Mouse (Mus musculus) midbrain, embryonic 13.5 days (tissue): ENCODE data around the gene Agmo. TPM values are rescaled to one million over a fixed set of nuclear protein-coding genes. Genes with fewer than 3 reads are reported as not detected.

Source experiments
- ATAC-seq: fragments of 200-750 bp; cut with Nextera tagmentation; 2 replicates; pipeline ENCODE4 v1.8.0; 2017; ENCODE audit warnings: mild to moderate bottlenecking, moderate TSS enrichment, moderate library complexity
- H3K27ac ChIP-seq: fragments of 300-500 bp; sonication (generic); 2 replicates; pipeline ENCODE4 v1.5.1; 2015; ENCODE audit warnings: inconsistent platforms, mild to moderate bottlenecking, moderate library complexity
- H3K27me3 ChIP-seq: fragments of 300-500 bp; sonication (generic); 2 replicates; pipeline ENCODE4 v1.6.1; 2015; ENCODE audit warnings: mild to moderate bottlenecking, inconsistent platforms
- H3K36me3 ChIP-seq: fragments of 300-500 bp; sonication (generic); 2 replicates; pipeline ENCODE4 v1.6.1; 2015; ENCODE audit warnings: mild to moderate bottlenecking, inconsistent platforms
- H3K4me1 ChIP-seq: fragments of 300-500 bp; sonication (generic); replicated peaks from 2 replicates; pipeline ENCODE4 v1.6.1; 2015; ENCODE audit warnings: inconsistent platforms
- H3K4me2 ChIP-seq: fragments of 300-500 bp; sonication (generic); replicated peaks from 2 replicates; pipeline ENCODE4 v1.6.1; 2015; ENCODE audit warnings: moderate library complexity, mild to moderate bottlenecking, inconsistent platforms
- H3K4me3 ChIP-seq: fragments of 300-500 bp; sonication (generic); replicated peaks from 2 replicates; pipeline ENCODE4 v1.5.1; 2015; ENCODE audit warnings: mild to moderate bottlenecking, inconsistent platforms
- H3K9ac ChIP-seq: fragments of 300-500 bp; sonication (generic); replicated peaks from 2 replicates; pipeline ENCODE4 v1.6.1; 2015; ENCODE audit warnings: mild to moderate bottlenecking, inconsistent platforms
- H3K9me3 ChIP-seq: fragments of 300-500 bp; sonication (generic); 2 replicates; pipeline ENCODE4 v1.6.1; 2016; ENCODE audit warnings: mild to moderate bottlenecking, inconsistent platforms
- WGBS: fragments of 180-500 bp; shearing (Covaris S2); methylation state at CpG from one replicate; pipeline ENCODE4 v1.1.7; 2015; 5-methylcytosine and 5-hydroxymethylcytosine counted together
- polyA plus RNA-seq: library from polyadenylated mRNA; unstranded; fragments of >200 nt; fragmentation: Nextera tagmentation; extraction: Ambion mirVana; gene quantifications from 2 replicates; pipeline ENCODE4 v1.2.1, GENCODE M21; 2015

The Agmo gene
- polyA plus RNA-seq, 1 experiment from 2014 or later, result 0.74 TPM

GRCm38 (mm10) chr12:37445255-37445654 is 203.8 kb downstream of the Agmo start:
- Histone ChIP-seq H3K27me3 (no peaks in the 10 kb centered on the region), H3K9ac (no peak overlapping the region), H3K4me3 (no peak overlapping the region), H3K4me2 (no peak overlapping the region), H3K36me3 (no peaks in the 10 kb centered on the region), H3K27ac (no peak overlapping the region), H3K9me3 (no peaks in the 10 kb centered on the region), H3K4me1 (peaks cover 19% of the 10 kb centered on the region)
- ATAC-seq, result 0 out of 2 replicates have a peak, but pooled peaks have one; percentile 48
- WGBS, result 54% methylated on average over 9 of the region's 9 CpGs

GRCm38 (mm10) chr12:37449597-37449996 is 208.2 kb downstream of the Agmo start:
- Histone ChIP-seq H3K36me3 (no peaks in the 10 kb centered on the region), H3K4me3 (no peak overlapping the region), H3K9ac (no peak overlapping the region), H3K4me1 (peaks cover 20% of the 10 kb centered on the region), H3K9me3 (no peaks in the 10 kb centered on the region), H3K4me2 (no peak overlapping the region), H3K27ac (no peak overlapping the region), H3K27me3 (no peaks in the 10 kb centered on the region)
- 48% methylated on average over 2 of the region's 2 CpGs for WGBS
- ATAC-seq, result peak; percentile 73

- Histone ChIP-seq H3K4me3 (no peak overlapping the region), H3K4me1 (peaks cover 12% of the 10 kb centered on the region; the same call in 1 of the 2 replicates), H3K9ac (no peak overlapping the region), H3K9me3 (no peaks in the 10 kb centered on the region), H3K27me3 (no peaks in the 10 kb centered on the region), H3K4me2 (no peak overlapping the region), H3K36me3 (no peaks in the 10 kb centered on the region), H3K27ac (no peak overlapping the region)
- 16% methylated on average over 6 of the region's 6 CpGs for WGBS
- peak; percentile 73 for ATAC-seq
Measured at GRCm38 (mm10) chr12:37450366-37451156, 209.1 kb downstream of the Agmo start.

GRCm38 (mm10) chr12:37471631-37472030 is 230.2 kb downstream of the Agmo start:
- no peak for ATAC-seq
- no peaks in the 10 kb centered on the region for H3K27me3 ChIP-seq
- no peak overlapping the region for H3K4me2 ChIP-seq
- no peak overlapping the region for H3K27ac ChIP-seq
- H3K4me1 ChIP-seq, result no peaks in the 10 kb centered on the region
- H3K9me3 ChIP-seq, result no peaks in the 10 kb centered on the region
- WGBS, result 79% methylated on average over 5 of the region's 5 CpGs
- H3K4me3 ChIP-seq, result no peak overlapping the region
- no peaks in the 10 kb centered on the region for H3K36me3 ChIP-seq
- H3K9ac ChIP-seq, result no peak overlapping the region

GRCm38 (mm10) chr12:37476849-37477248 is 235.4 kb downstream of the Agmo start:
- no peak overlapping the region for H3K9ac ChIP-seq
- no peaks in the 10 kb centered on the region for H3K9me3 ChIP-seq
- no peaks in the 10 kb centered on the region for H3K4me1 ChIP-seq
- no peak overlapping the region for H3K27ac ChIP-seq
- no peak overlapping the region for H3K4me2 ChIP-seq
- WGBS, result over 99% methylated on average over 2 of the region's 2 CpGs
- H3K4me3 ChIP-seq, result no peak overlapping the region
- H3K27me3 ChIP-seq, result no peaks in the 10 kb centered on the region
- H3K36me3 ChIP-seq, result no peaks in the 10 kb centered on the region
- ATAC-seq, result no peak

- Histone ChIP-seq H3K27ac (no peak overlapping the region), H3K4me3 (no peak overlapping the region), H3K27me3 (no peaks in the 10 kb centered on the region), H3K36me3 (no peaks in the 10 kb centered on the region), H3K9me3 (no peaks in the 10 kb centered on the region), H3K4me2 (no peak overlapping the region), H3K9ac (no peak overlapping the region), H3K4me1 (no peaks in the 10 kb centered on the region)
- no peak for ATAC-seq
- WGBS, result 95% methylated on average over 3 of the region's 3 CpGs
Measured at GRCm38 (mm10) chr12:37487991-37488390, 246.6 kb downstream of the Agmo start.

- H3K36me3 ChIP-seq, result no peaks in the 10 kb centered on the region
- WGBS, result 83% methylated on average over 3 of the region's 3 CpGs
- no peaks in the 10 kb centered on the region for H3K9me3 ChIP-seq
- no peak overlapping the region for H3K9ac ChIP-seq
- no peak overlapping the region for H3K4me2 ChIP-seq
- H3K27me3 ChIP-seq, result no peaks in the 10 kb centered on the region
- no peak for ATAC-seq
- no peaks in the 10 kb centered on the region for H3K4me1 ChIP-seq
- H3K4me3 ChIP-seq, result no peak overlapping the region
- no peak overlapping the region for H3K27ac ChIP-seq
Measured at GRCm38 (mm10) chr12:37498871-37499270, 257.4 kb downstream of the Agmo start.

GRCm38 (mm10) chr12:37507406-37507805 is 266.0 kb downstream of the Agmo start:
- 69% methylated on average over 1 of the region's 1 CpGs for WGBS
- no peaks in the 10 kb centered on the region for H3K4me1 ChIP-seq
- ATAC-seq, result no peak

GRCm38 (mm10) chr12:37507826-37508225 is 266.4 kb downstream of the Agmo start:
- no peaks in the 10 kb centered on the region for H3K27me3 ChIP-seq
- H3K4me3 ChIP-seq, result no peak overlapping the region
- H3K27ac ChIP-seq, result no peak overlapping the region
- no peaks in the 10 kb centered on the region for H3K36me3 ChIP-seq
- no peaks in the 10 kb centered on the region for H3K4me1 ChIP-seq
- H3K9me3 ChIP-seq, result no peaks in the 10 kb centered on the region
- H3K9ac ChIP-seq, result no peak overlapping the region
- no peak for ATAC-seq
- no peak overlapping the region for H3K4me2 ChIP-seq
- WGBS, result 81% methylated on average over 2 of the region's 2 CpGs

More at GRCm38 (mm10) chr12:37507406-37507805, 266.0 kb downstream of the Agmo start:
- Histone ChIP-seq H3K4me2 (no peak overlapping the region), H3K27me3 (no peaks in the 10 kb centered on the region), H3K36me3 (no peaks in the 10 kb centered on the region), H3K9me3 (no peaks in the 10 kb centered on the region), H3K27ac (no peak overlapping the region), H3K4me3 (no peak overlapping the region), H3K9ac (no peak overlapping the region)

GRCm38 (mm10) chr12:37521772-37522171 is 280.3 kb downstream of the Agmo start:
- Histone ChIP-seq H3K4me1 (no peaks in the 10 kb centered on the region), H3K27ac (no peak overlapping the region), H3K36me3 (no peaks in the 10 kb centered on the region), H3K9me3 (peaks cover 7% of the 10 kb centered on the region; the same call in 1 of the 2 replicates), H3K4me3 (no peak overlapping the region), H3K4me2 (no peak overlapping the region), H3K27me3 (no peaks in the 10 kb centered on the region), H3K9ac (no peak overlapping the region)
- ATAC-seq, result no peak
- 89% methylated on average over 1 of the region's 1 CpGs for WGBS

- WGBS, result 83% methylated on average over 3 of the region's 3 CpGs
- no peak overlapping the region for H3K27ac ChIP-seq
- no peaks in the 10 kb centered on the region for H3K4me1 ChIP-seq
- no peak overlapping the region for H3K9ac ChIP-seq
- no peak overlapping the region for H3K4me3 ChIP-seq
- no peak for ATAC-seq
- peaks cover 7% of the 10 kb centered on the region; the same call in 1 of the 2 replicates for H3K9me3 ChIP-seq
- H3K27me3 ChIP-seq, result no peaks in the 10 kb centered on the region
- no peaks in the 10 kb centered on the region for H3K36me3 ChIP-seq
- no peak overlapping the region for H3K4me2 ChIP-seq
Measured at GRCm38 (mm10) chr12:37524662-37525061, 283.2 kb downstream of the Agmo start.

GRCm38 (mm10) chr12:37540994-37541393 is 299.6 kb downstream of the Agmo start:
- Histone ChIP-seq H3K4me2 (no peak overlapping the region), H3K4me3 (no peak overlapping the region), H3K36me3 (no peaks in the 10 kb centered on the region), H3K27me3 (no peaks in the 10 kb centered on the region), H3K9me3 (no peaks in the 10 kb centered on the region), H3K27ac (no peak overlapping the region), H3K4me1 (no peaks in the 10 kb centered on the region), H3K9ac (no peak overlapping the region)
- 84% methylated on average over 1 of the region's 1 CpGs for WGBS
- no peak for ATAC-seq

- H3K9me3 ChIP-seq, result no peaks in the 10 kb centered on the region
- H3K4me1 ChIP-seq, result no peaks in the 10 kb centered on the region
- H3K27me3 ChIP-seq, result no peaks in the 10 kb centered on the region
- H3K4me3 ChIP-seq, result no peak overlapping the region
- ATAC-seq, result no peak
- H3K4me2 ChIP-seq, result no peak overlapping the region
- 61% methylated on average over 1 of the region's 1 CpGs for WGBS
- no peaks in the 10 kb centered on the region for H3K36me3 ChIP-seq
- no peak overlapping the region for H3K27ac ChIP-seq
- no peak overlapping the region for H3K9ac ChIP-seq
Measured at GRCm38 (mm10) chr12:37558284-37558683, 316.8 kb downstream of the Agmo start.
